Mouse (Mus musculus) kidney, postnatal 14 days (tissue): ENCODE data around the gene Msn.
"Not testable (repeated sequence)": the region's sequence is repeated elsewhere in the genome, so short reads cannot be mapped to it uniquely, and the experiment has no call there.

Source experiments
- DNase-seq: peaks from one replicate; pipeline ENCODE4 v3.0.0; 2022; ENCODE audit warnings: mixed read lengths

Gene Msn

DNA sequence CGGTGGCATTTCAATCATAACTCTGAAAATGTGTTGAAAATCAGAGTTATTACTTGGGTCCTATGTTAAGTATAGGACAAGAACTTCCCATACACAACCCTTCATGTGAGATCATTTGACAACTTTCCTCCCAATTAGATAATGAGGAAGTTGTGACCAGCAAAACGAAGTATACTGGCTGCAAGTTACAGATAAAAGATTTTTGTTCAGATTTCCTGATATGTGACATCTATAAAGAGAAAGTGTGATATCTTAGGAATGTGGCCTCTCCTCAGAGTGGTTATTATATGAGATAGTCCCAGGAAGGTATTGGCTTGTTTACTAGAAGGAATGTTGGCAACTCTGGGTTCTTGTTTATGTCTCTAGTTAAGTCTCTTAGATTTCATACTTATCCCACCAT is 52.4 kb downstream of the Msn start:
- DNase-seq = no peak

DNA sequence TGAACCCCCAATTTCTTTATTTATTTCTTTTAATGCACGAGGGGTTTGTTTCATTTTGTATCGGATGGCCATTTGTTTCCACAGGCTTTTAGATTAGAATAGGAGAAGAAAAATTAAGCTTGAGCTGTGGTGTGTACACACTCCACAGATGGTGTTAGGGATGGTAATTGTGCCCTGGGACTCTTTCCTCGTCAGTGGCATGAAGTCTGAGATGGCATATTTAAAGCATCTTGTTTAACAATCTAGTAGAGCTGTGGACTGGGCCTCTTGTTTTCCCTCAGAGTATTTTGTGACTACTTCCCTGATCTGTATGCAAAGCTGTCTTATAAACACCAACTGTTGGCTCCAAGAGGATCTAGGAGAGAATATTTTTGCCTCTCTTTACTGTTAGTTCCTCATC is 57.5 kb downstream of the Msn start:
- DNase-seq = no peak

DNA sequence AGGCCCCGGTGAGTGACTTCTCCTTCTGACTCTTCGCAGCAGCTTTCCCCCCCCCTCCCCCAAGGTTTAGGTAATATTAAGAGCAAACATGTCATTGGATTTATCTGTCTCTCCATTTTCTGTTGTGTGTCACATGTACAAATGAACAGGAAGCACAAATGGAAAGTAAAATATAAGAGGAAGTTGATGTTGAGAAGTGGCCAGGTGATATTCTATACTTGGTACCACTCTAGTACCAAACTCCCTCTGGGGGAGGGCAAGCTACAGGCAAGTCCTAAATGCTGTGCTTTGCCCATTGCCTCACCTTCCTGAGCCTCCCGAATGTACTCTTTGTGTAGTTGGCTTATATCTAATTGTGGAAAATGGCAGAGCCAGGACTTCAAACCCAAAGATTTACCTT is 62.1 kb downstream of the Msn start:
- no peak for DNase-seq

DNA sequence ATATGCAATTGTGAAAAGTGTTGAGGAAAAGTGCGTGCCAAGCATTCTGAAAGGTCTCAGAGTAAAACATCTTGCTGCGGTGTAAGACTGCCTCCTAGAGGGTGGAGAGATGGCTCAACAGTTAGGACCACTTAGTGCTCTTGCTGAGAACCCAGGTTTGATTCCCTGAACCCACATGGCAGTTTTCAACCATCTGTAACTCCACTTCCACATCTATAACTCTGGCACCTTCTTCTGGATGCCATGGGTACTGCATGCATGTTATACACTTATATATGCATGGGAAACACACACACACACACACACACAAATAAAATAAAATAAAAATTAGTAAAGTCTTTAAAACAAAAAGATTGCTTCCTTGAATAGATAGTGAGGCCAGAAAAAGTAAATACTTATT is 66.7 kb downstream of the Msn start:
- DNase-seq = peak; percentile 38

DNA sequence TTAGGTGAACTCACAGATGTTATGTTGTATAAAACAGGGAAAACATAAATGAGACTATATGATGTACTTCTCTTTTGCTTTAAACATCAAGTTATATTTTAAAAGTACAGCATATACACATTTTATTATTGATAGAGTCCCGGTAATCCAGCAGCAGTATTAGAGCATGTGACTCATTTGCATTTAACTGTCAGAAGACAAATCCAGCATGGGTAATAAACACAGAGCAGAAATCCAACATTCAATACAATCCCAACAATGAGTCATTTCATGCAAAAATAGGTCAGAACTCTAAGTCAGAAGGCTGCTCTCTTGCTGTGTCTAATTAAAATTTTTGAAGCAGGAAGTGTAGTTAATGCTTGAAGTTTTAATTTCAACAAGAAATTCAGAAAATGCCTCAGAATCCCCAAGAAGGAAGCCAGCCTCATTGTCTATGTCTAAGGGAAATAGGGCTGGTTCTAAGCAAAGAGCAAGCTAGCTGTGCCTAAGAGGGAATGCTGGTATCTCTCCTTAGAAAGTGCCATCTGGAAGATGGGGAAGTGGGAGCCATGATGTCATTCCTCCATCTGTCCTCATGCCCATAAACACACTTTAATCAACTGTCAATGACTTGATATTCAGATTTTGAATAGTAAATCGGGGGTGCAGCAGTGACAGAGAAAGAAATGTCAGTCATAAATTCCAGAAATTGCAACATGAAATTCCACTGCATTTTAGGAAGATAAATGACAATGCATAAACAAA is 76.0 kb downstream of the Msn start:
- DNase-seq = no peak

DNA sequence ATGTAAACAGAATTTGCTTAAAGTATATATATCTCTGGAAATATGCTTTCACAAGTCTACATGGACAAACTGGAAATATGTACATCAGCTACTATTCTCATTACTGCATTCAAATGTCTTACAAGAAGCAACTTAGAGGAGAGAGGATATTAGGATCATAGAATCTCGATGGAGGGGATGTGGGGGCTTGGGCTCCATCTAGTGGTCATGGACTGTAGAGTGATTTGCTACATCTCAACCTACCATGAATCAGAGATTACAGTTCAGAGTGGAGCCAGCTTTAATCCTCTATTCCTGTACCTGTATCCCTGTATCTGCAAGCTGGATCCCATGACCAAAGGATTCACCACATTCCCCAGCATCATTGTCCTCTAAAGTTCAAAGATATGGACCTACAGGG is 82.6 kb downstream of the Msn start:
- DNase-seq = peak; percentile 43

DNA sequence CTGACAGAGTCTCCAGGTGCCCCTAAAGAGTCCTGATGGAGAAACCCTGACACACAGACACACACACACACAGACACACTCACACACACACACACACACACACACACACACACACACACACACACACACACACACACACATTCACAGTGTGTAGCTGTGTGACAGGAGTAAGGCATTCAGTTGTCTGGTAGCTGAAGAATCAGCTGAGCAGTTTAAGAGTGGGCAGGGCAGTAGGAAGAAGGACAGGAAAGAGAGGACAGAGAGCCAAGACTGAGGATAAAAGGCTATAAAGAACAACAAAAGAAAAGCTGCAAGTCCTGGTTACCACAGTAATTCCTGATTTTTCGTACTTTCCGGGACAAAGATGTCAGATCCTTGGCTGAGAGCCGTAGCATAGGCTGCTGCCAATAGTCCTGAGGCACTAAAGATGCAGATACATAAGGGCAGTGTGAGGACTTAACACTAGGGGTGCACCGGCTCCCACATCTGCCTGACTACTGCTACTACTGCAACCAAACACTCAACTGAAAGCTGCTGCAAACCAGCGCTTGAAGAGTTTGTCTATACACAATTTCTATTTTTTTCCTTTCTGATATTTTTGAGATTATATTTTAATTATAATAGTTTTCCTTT is 88.4 kb downstream of the Msn start:
- DNase-seq = peak; percentile 5

DNA sequence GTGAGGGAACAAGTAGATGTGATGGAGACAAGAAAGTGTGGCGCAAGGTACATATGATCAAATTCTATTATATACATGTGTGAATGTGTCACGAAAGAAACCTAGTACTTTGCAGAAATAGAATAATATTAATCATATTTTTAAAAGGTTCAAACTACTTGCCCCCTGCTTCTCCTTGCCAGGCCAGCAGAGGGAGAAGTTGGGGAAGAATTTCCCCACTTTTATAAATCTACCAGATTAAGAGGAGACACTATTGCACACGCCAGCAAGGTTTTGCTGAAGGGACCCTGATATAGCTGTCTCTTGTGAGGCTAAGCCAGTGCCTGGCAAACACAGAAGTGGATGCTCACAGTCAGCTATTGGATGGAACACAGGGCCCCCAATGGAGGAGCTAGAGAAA is 109.3 kb downstream of the Msn start:
- DNase-seq = not testable (repeated sequence)

DNA sequence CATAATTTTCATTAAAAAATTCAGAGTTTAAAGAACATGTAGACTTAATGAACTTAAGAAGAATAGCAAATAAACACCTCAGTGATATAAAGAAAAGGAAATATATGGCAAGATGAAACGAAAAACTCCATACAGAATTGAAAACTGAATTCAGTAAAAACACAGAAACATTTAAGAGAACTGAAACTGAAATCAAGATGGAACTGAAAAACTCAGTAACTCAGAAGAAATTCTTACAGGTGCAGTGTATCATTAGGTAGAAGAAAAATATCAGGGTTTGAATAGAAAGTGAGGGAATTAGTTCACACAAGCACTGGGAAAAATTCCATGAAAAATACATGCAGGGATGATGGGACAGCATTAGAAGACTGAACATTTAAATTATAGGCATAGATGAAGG is 111.0 kb downstream of the Msn start:
- DNase-seq = no peak

DNA sequence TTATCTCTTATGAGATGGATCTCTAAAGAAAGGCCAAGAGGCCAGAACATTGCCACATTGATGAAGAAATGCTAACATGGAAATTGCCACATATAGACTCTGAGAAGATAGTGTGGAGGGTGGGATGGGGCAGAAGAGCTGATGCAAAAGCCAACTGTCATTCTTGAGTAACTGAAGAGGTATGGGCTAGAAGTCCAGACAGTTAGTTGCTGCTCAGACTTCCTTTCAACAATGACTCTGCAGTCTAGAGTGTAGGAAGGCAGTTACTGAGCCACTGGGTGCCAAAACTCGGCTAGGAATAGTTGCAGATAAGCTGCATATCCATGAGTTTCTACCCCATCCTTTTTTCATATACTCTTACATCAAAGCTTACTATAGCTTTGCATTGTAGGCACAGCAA is 122.2 kb downstream of the Msn start:
- DNase-seq = no peak
